Mouse (Mus musculus) kidney, embryonic 16.5 days (tissue): Measurements from ENCODE around the gene Gstm7. TPM values are rescaled to one million over a fixed set of nuclear protein-coding genes. Genes with fewer than 3 reads are reported as not detected.
"Not testable (repeated sequence)": the region's sequence is repeated elsewhere in the genome, so short reads cannot be mapped to it uniquely, and the experiment has no call there.

Experiments used
- ATAC-seq: fragments of 200-750 bp; cut with Nextera tagmentation; 2 replicates; pipeline ENCODE4 v1.8.0; 2017; ENCODE audit warnings: moderate TSS enrichment; ENCODE audit not compliant: low FRiP score, low TSS enrichment
- H3K27ac ChIP-seq: fragments of 300-500 bp; sonication (generic); 2 replicates; pipeline ENCODE4 v1.5.1; 2014; ENCODE audit warnings: low read length
- H3K27me3 ChIP-seq: fragments of 300-500 bp; sonication (generic); 2 replicates; pipeline ENCODE4 v1.6.1; 2014; ENCODE audit warnings: low read length, control low read depth, mixed read lengths; ENCODE audit not compliant: insufficient read depth
- H3K36me3 ChIP-seq: fragments of 300-500 bp; sonication (generic); 2 replicates; pipeline ENCODE4 v1.6.1; 2014; ENCODE audit warnings: low read length, control low read depth, mixed read lengths; ENCODE audit not compliant: insufficient read depth
- H3K4me1 ChIP-seq: fragments of 300-500 bp; sonication (generic); 2 replicates; pipeline ENCODE4 v1.6.1; 2014; ENCODE audit warnings: low read length, control low read depth, mixed read lengths; ENCODE audit not compliant: insufficient read depth
- H3K4me2 ChIP-seq: fragments of 300-500 bp; sonication (generic); replicated peaks from 2 replicates; pipeline ENCODE4 v1.6.1; 2014; ENCODE audit warnings: low read depth, low read length
- H3K4me3 ChIP-seq: fragments of 300-500 bp; sonication (generic); 2 replicates; pipeline ENCODE4 v1.5.1; 2014; ENCODE audit warnings: mild to moderate bottlenecking, low read length
- H3K9ac ChIP-seq: fragments of 300-500 bp; sonication (generic); replicated peaks from 2 replicates; pipeline ENCODE4 v1.6.1; 2014; ENCODE audit warnings: low read length
- H3K9me3 ChIP-seq: fragments of 300-500 bp; sonication (generic); 2 replicates; pipeline ENCODE4 v1.6.1; 2016; ENCODE audit warnings: low read length, control low read depth
- WGBS: fragments of 180-500 bp; shearing (Covaris S2); extraction: QIAGEN DNeasy Blood & Tissue Kit; methylation state at CpG from one replicate; pipeline ENCODE4 v1.1.7; 2014; 5-methylcytosine and 5-hydroxymethylcytosine counted together
- polyA plus RNA-seq: library from polyadenylated mRNA; unstranded; fragments of >200 nt; fragmentation: Nextera tagmentation; extraction: Ambion mirVana; gene quantifications from 2 replicates; pipeline ENCODE4 v1.2.1, GENCODE M21; 2015

Gstm7 gene
- polyA plus RNA-seq, 1 experiment from 2014 or later: 16.9 TPM

- WGBS: 7% methylated on average over 6 of the region's 6 CpGs
- Histone ChIP-seq H3K4me1 (peaks cover 12% of the 10 kb centered on the region), H3K27me3 (no peaks in the 10 kb centered on the region), H3K4me3 (peak overlapping the region; percentile 68), H3K9me3 (no peaks in the 10 kb centered on the region), H3K36me3 (no peaks in the 10 kb centered on the region), H3K27ac (no peak overlapping the region), H3K4me2 (peak overlapping the region; percentile 84), H3K9ac (peak overlapping the region; percentile 88)
- ATAC-seq: peak; percentile 12; the same call in 1 of the 2 replicates
Observed at GRCm38 (mm10) chr3:107895194-107895719, 36.4 kb downstream of the Gstm7 start.

GRCm38 (mm10) chr3:107889236-107889635 is 42.4 kb downstream of the Gstm7 start:
- not testable (repeated sequence) for H3K36me3 ChIP-seq, H3K27ac ChIP-seq, H3K4me3 ChIP-seq, H3K9ac ChIP-seq, H3K4me2 ChIP-seq, H3K9me3 ChIP-seq, H3K4me1 ChIP-seq, H3K27me3 ChIP-seq, ATAC-seq
- WGBS: 86% methylated on average over 2 of the region's 2 CpGs

GRCm38 (mm10) chr3:107887674-107888495 is 43.7 kb downstream of the Gstm7 start:
- Histone ChIP-seq H3K27ac (no peak overlapping the region), H3K9ac (no peak overlapping the region), H3K36me3 (no peaks in the 10 kb centered on the region), H3K4me1 (no peaks in the 10 kb centered on the region), H3K27me3 (no peaks in the 10 kb centered on the region), H3K4me3 (no peak overlapping the region), H3K4me2 (no peak overlapping the region), H3K9me3 (no peaks in the 10 kb centered on the region)
- 88% methylated on average over 9 of the region's 9 CpGs for WGBS
- ATAC-seq: no peak

GRCm38 (mm10) chr3:107877747-107878736 is 53.6 kb downstream of the Gstm7 start:
- Histone ChIP-seq H3K4me2 (no peak overlapping the region), H3K4me1 (no peaks in the 10 kb centered on the region), H3K27me3 (no peaks in the 10 kb centered on the region), H3K9me3 (no peaks in the 10 kb centered on the region), H3K9ac (no peak overlapping the region), H3K27ac (no peak overlapping the region), H3K36me3 (no peaks in the 10 kb centered on the region), H3K4me3 (no peak overlapping the region)
- no peak for ATAC-seq
- 81% methylated on average over 12 of the region's 12 CpGs for WGBS

GRCm38 (mm10) chr3:107877005-107877404 is 54.6 kb downstream of the Gstm7 start, which contains the start of gene Eps8l3:
Eps8l3 (plus strand) TSS chr3:107877229.
- Histone ChIP-seq H3K4me3 (no peak within 1 kb of the TSS), H3K9me3 (no peaks in the 10 kb centered on the region), H3K4me1 (no peaks in the 10 kb centered on the region), H3K36me3 (no peaks in the 10 kb centered on the region), H3K27me3 (no peaks in the 10 kb centered on the region), H3K4me2 (no peak within 1 kb of the TSS), H3K27ac (no peak within 1 kb of the TSS), H3K9ac (no peak within 1 kb of the TSS)
- ATAC-seq: no peak
- WGBS: 90% methylated on average over 5 of the region's 5 CpGs

Other genes starting within 250 kb of the Gstm7 start
- 95.7 and 96.1 TPM in 2 replicates for gene Ahcyl1, start 235.3 kb downstream of the Gstm7 start, polyA plus RNA-seq
- gene Csf1, start 171.3 kb downstream of the Gstm7 start, polyA plus RNA-seq: 9.0 and 9.4 TPM in 2 replicates
- not detected in 2 replicates for gene Eps8l3, start 54.6 kb downstream of the Gstm7 start, polyA plus RNA-seq
- gene Gstm5, start 36.0 kb downstream of the Gstm7 start, polyA plus RNA-seq: 170 and 171 TPM in 2 replicates
- 8.2 and 9.6 TPM in 2 replicates for gene Gstm6, start 11.9 kb upstream of the Gstm7 start, polyA plus RNA-seq
- 0.18 and 0.24 TPM in 2 replicates for gene Gstm3, start 37.5 kb upstream of the Gstm7 start, polyA plus RNA-seq
- gene Gstm2, start 54.6 kb upstream of the Gstm7 start, polyA plus RNA-seq: 115 and 132 TPM in 2 replicates
- gene Gstm1, start 86.2 kb upstream of the Gstm7 start, polyA plus RNA-seq: 109 and 124 TPM in 2 replicates
- gene Gstm4, start 113.1 kb upstream of the Gstm7 start, polyA plus RNA-seq: 19.8 and 20.4 TPM in 2 replicates
- gene Ampd2, start 154.8 kb upstream of the Gstm7 start, polyA plus RNA-seq: 69.7 and 69.8 TPM in 2 replicates
- gene Gnat2, start 161.0 kb upstream of the Gstm7 start, polyA plus RNA-seq: 0.84 and 1.9 TPM in 2 replicates
- gene Gnai3, start 214.3 kb upstream of the Gstm7 start, polyA plus RNA-seq: 188 and 196 TPM in 2 replicates
- gene Gpr61, start 223.1 kb upstream of the Gstm7 start, polyA plus RNA-seq: 0.06 and 0.08 TPM in 2 replicates